8 mouse cellular contexts compared by ENCODE assay signal in genomic region chr15:12321788-12322621, GRCm38 (mm10). TPM values are rescaled to one million over a fixed set of nuclear protein-coding genes. Genes with fewer than 3 reads are reported as not detected.
A peak's percentile ranks its signal among the peaks of the same experiment; 100 is the strongest.
DNase-seq lines count a peak whose midpoint lies in the region; TF ChIP-seq lines count a peak whose summit lies in the region.

1810049J17Rik (minus strand) TSS chr15:12321899.

- H3K9ac ChIP-seq in ES-E14 (ENCODE audit: insufficient read depth, low read depth, low read length, poor library complexity, severe bottlenecking) = peak within 1 kb of the TSS; percentile 94

- H3K27me3 ChIP-seq in forebrain, embryonic 10.5 days (ENCODE audit: poor library complexity, severe bottlenecking) = peaks cover 20% of the 10 kb centered on the region

- WGBS in forebrain, embryonic 10.5 days = under 1% methylated on average over 69 of the region's 70 CpGs

- intact Hi-C loops in heart, postnatal 36 days (cut with DNase I) = loop anchor here (2.0 to 5.0 kb wide), 2 partner anchors 125 to 205 kb away; partner anchors contain the start of gene Zfr

- in situ Hi-C loops in ES-E14 (cut with MboI; ENCODE audit: low sequenced_read_pairs in 2 of 2, unreplicated experiment in 2 of 2) = no loop called here

- no peak for DNase-seq in ES-E14 (ENCODE audit: low read depth, low spot score)
- DNase-seq in adrenal gland, postnatal 14 days = peak; percentile 69
- peak; percentile 68 for DNase-seq in forebrain, embryonic 10.5 days (ENCODE audit: extremely low spot score, low spot score)
- peak; percentile 41 to 57 for DNase-seq in heart, postnatal 36 days
- DNase-seq in layer of hippocampus, adult 9-11 months = peak; percentile 21
- peak; percentile 37 for DNase-seq in lung, postnatal 36 days
- peak; percentile 50 for DNase-seq in right cerebral cortex, postnatal 25 days
- DNase-seq in yolk sac, embryonic 10.5 days (ENCODE audit: low spot score) = no peak

- H3K4me3 ChIP-seq in ES-E14 (ENCODE audit: insufficient read depth in 1 of 2, low read depth in 1 of 2, low read length in 2 of 2, poor library complexity in 1 of 2, severe bottlenecking in 1 of 2) = peak within 1 kb of the TSS; percentile 78 to 87
- H3K4me3 ChIP-seq in forebrain, embryonic 10.5 days = peak within 1 kb of the TSS; percentile 99

- no peaks in the 10 kb centered on the region for H3K4me1 ChIP-seq in ES-E14 (ENCODE audit: control insufficient read depth in 2 of 2, insufficient read depth in 2 of 2, low read length in 2 of 2, poor library complexity in 1 of 2)
- peaks cover 41% of the 10 kb centered on the region for H3K4me1 ChIP-seq in forebrain, embryonic 10.5 days

- no peaks in the 10 kb centered on the region for H3K9me3 ChIP-seq in ES-E14 (ENCODE audit: control insufficient read depth, insufficient read depth, low read depth, low read length)
- no peaks in the 10 kb centered on the region for H3K9me3 ChIP-seq in forebrain, embryonic 10.5 days

- peak within 1 kb of the TSS; percentile 33 for H3K27ac ChIP-seq in ES-E14 (ENCODE audit: insufficient read depth, low read depth, low read length, poor library complexity, severe bottlenecking)
- peak within 1 kb of the TSS; percentile 98 for H3K27ac ChIP-seq in forebrain, embryonic 10.5 days

- H3K36me3 ChIP-seq in ES-E14 (ENCODE audit: control insufficient read depth, insufficient read depth, low read length, poor library complexity, severe bottlenecking) = peaks cover 2% of the 10 kb centered on the region; the same call in 1 of the 2 replicates
- peaks cover 19% of the 10 kb centered on the region for H3K36me3 ChIP-seq in forebrain, embryonic 10.5 days (replicated peaks)

TF ChIP-seq in ES-E14, 5 proteins besides CTCF, POLR2A, EP300 and RAD21:
- TF ChIP-seq HCFC1 (IDR thresholded peaks at IDR 0.05; ENCODE audit: borderline replicate concordance, insufficient read depth, low read length) (no peak), CHD2 (IDR thresholded peaks at IDR 0.05; ENCODE audit: low read depth, low read length) (no peak), ZNF384 (IDR thresholded peaks at IDR 0.05; ENCODE audit: low read depth, low read length) (no peak), MAFK (IDR thresholded peaks at IDR 0.05; ENCODE audit: insufficient read depth, low read depth, low read length) (no peak), ZC3H11A (IDR thresholded peaks at IDR 0.05; ENCODE audit: borderline replicate concordance, low read depth, low read length) (no peak)

RNA-seq across cellular contexts. Expression of gene 1810049J17Rik, which starts in this region (rescaled TPM):
- total RNA-seq in ES-E14 (2012; rRNA removed) = 9.6 and 18.8 TPM in 2 replicates
- 2.0 TPM in 1 of 2 replicates, not detected in the other for total RNA-seq in adrenal gland, postnatal 14 days (2021)
- 1.4 TPM in 1 of 2 replicates, not detected in the other for polyA plus RNA-seq in forebrain, embryonic 10.5 days (2016; fragmentation: Nextera tagmentation; extraction: Ambion mirVana)
- total RNA-seq in heart, postnatal 36 days (2021) = 1 to 10 TPM in 1 of 2 experiments, under 1 TPM in 1; 0.65 to 1.2 TPM

Comparison
In these comparisons a context has a peak if more than half of its experiments do, and no peak if none do; other contexts are left out.
1. DNase-seq: peak in adrenal gland, postnatal 14 days (single experiment), forebrain, embryonic 10.5 days (single experiment), heart, postnatal 36 days (2 of 2), layer of hippocampus, adult 9-11 months (single experiment), lung, postnatal 36 days (single experiment) and right cerebral cortex, postnatal 25 days (single experiment); none in ES-E14 (single experiment) and yolk sac, embryonic 10.5 days (single experiment).